Mouse (Mus musculus): ENCODE results near the gene Gm21828.
"Not testable (repeated sequence)": the region's sequence is repeated elsewhere in the genome, so short reads cannot be mapped to it uniquely, and the experiment has no call there.

Gene Gm21828

GRCm38 (mm10) chrY:13223828-13224227 lies at the start of gene Gm21828:
Gene Gm21828 (minus strand): TSS chrY:13223928.
- not testable (repeated sequence) for DNase-seq (ENCODE audit: low read depth, low spot score)

- not testable (repeated sequence) for DNase-seq (ENCODE audit: low read depth, low spot score)
Observed at GRCm38 (mm10) chrY:13252091-13252490, 28.4 kb upstream of the Gm21828 start, which contains the start of the genes Gm21440 and Gm21454. Gene Gm21440 (plus strand): TSS chrY:13252391. Gene Gm21454 (plus strand): TSS chrY:13252442.

All from telencephalon, adult 2 months (tissue).